ENCODE assay signal across 37 mouse cellular contexts in genomic region chr16:32805151-32805550, GRCm38 (mm10). TPM values are rescaled to one million over a fixed set of nuclear protein-coding genes. Genes with fewer than 3 reads are reported as not detected.
DNase-seq lines count a peak whose midpoint lies in the region; ATAC-seq and TF ChIP-seq lines count a peak whose summit lies in the region.
"Had no signal": no experiment of that assay in that cellular context is flagged by ENCODE, and none has a peak within 500 bp of the region (broad histone marks: within the 10 kb centered on the region; RNA-seq: fewer than 3 reads in every experiment).

No protein-coding gene starts in this region.

- 65% methylated on average over 7 of the region's 7 CpGs for WGBS in kidney, embryonic 15.5 days
- WGBS in lung, embryonic 14.5 days: 51% methylated on average over 7 of the region's 7 CpGs
- 39% methylated on average over 7 of the region's 7 CpGs for WGBS in lung, postnatal 0 days
- 63% methylated on average over 7 of the region's 7 CpGs for WGBS in intestine, embryonic 16.5 days

- H3K27ac ChIP-seq in kidney, embryonic 15.5 days: 0 out of 2 replicates have a peak overlapping the region, but pooled peaks have one; percentile 0
- H3K27ac ChIP-seq in lung, embryonic 14.5 days (ENCODE audit: low read depth): no peak overlapping the region
- no peak overlapping the region for H3K27ac ChIP-seq in lung, postnatal 0 days (ENCODE audit: low read length)
- H3K27ac ChIP-seq in left cerebral cortex, adult 2 months: no peak overlapping the region
- H3K27ac ChIP-seq in intestine, embryonic 16.5 days (ENCODE audit: low read length): no peak overlapping the region
- H3K27ac ChIP-seq: embryonic facial prominence, embryonic 13.5 days; forebrain, embryonic 13.5 days; hindbrain, postnatal 0 days; limb, embryonic 15.5 days; liver, embryonic 14.5 days; midbrain, embryonic 13.5 days had no signal

- DNase-seq in kidney, adult 18-20 months: no peak
- peak; percentile 72 for DNase-seq in lung, embryonic 14.5 days
- no peak for DNase-seq in lung, postnatal 25 days (ENCODE audit: low spot score)
- DNase-seq in lung, postnatal 0 days (ENCODE audit: low spot score): peak; percentile 69
- DNase-seq in left cerebral cortex, adult 2 months (ENCODE audit: extremely low spot score in 1 of 2, low spot score in 2 of 2): no peak
- no peak for DNase-seq in adrenal gland, adult 8-10 months
- DNase-seq: cerebellum, adult 11-12 months; cerebellum, postnatal 25 days; embryo, embryonic 11 days; heart, adult 11 months; heart, postnatal 10 days; left cerebral cortex, postnatal 4 days; spleen, adult 18-20 months had no signal

- H3K4me2 ChIP-seq in kidney, embryonic 15.5 days: no peak overlapping the region
- no peak overlapping the region for H3K4me2 ChIP-seq in lung, embryonic 14.5 days
- no peak overlapping the region for H3K4me2 ChIP-seq in lung, postnatal 0 days (replicated peaks; ENCODE audit: low read depth, low read length)
- H3K4me2 ChIP-seq in intestine, embryonic 16.5 days (ENCODE audit: low read depth, low read length): no peak overlapping the region
- H3K4me2 ChIP-seq: embryonic facial prominence, embryonic 13.5 days; forebrain, embryonic 13.5 days; heart, embryonic 12.5 days; limb, embryonic 15.5 days; midbrain, embryonic 13.5 days had no signal

- no peak for TF ChIP-seq CTCF in lung, embryonic 14.5 days (IDR thresholded peaks at IDR 0.05; ENCODE audit: low read depth)
- no peak for TF ChIP-seq CTCF in lung, postnatal 0 days (IDR thresholded peaks at IDR 0.05)
- TF ChIP-seq CTCF in left cerebral cortex, adult 2 months (IDR thresholded peaks at IDR 0.05): no peak

- intact Hi-C loops in left cerebral cortex, adult 2 months (cut with DNase I): no loop called here

- peaks cover 22% of the 10 kb centered on the region for H3K4me1 ChIP-seq in kidney, embryonic 15.5 days
- H3K4me1 ChIP-seq in lung, embryonic 14.5 days (ENCODE audit: insufficient read depth): peaks cover 18% of the 10 kb centered on the region; the same call in 1 of the 2 replicates
- no peaks in the 10 kb centered on the region; the same call in 1 of the 2 replicates for H3K4me1 ChIP-seq in lung, postnatal 0 days (ENCODE audit: insufficient read depth, low read depth, low read length)
- H3K4me1 ChIP-seq in intestine, embryonic 16.5 days (ENCODE audit: control insufficient read depth, insufficient read depth, low read length): peaks cover 16% of the 10 kb centered on the region; the same call in 1 of the 2 replicates

- no peaks in the 10 kb centered on the region for H3K9me3 ChIP-seq in kidney, embryonic 15.5 days (replicated peaks)
- H3K9me3 ChIP-seq in lung, embryonic 14.5 days (ENCODE audit: low read depth, low read length): no peaks in the 10 kb centered on the region
- no peaks in the 10 kb centered on the region for H3K9me3 ChIP-seq in lung, postnatal 0 days (ENCODE audit: low read length)
- no peaks in the 10 kb centered on the region for H3K9me3 ChIP-seq in intestine, embryonic 16.5 days (ENCODE audit: control insufficient read depth, low read length)
- H3K9me3 ChIP-seq: embryonic facial prominence, embryonic 13.5 days; forebrain, embryonic 13.5 days; heart, embryonic 12.5 days; limb, embryonic 15.5 days; midbrain, embryonic 13.5 days had no signal

- 0 out of 2 replicates have a peak, but pooled peaks have one; percentile 24 for ATAC-seq in kidney, embryonic 15.5 days (replicated peaks; ENCODE audit: low FRiP score)
- no peak for ATAC-seq in lung, embryonic 14.5 days (ENCODE audit: insufficient read depth)
- ATAC-seq in lung, postnatal 0 days: peak; percentile 43
- no peak for ATAC-seq in intestine, embryonic 16.5 days
- ATAC-seq: CD4-positive, CD25-positive, alpha-beta regulatory T cell, adult 4 months; forebrain, embryonic 13.5 days; hindbrain, postnatal 0 days; intestine, postnatal 0 days; midbrain, embryonic 13.5 days; Patski had no signal

- H3K9ac ChIP-seq in kidney, embryonic 15.5 days: no peak overlapping the region
- no peak overlapping the region for H3K9ac ChIP-seq in lung, embryonic 14.5 days
- H3K9ac ChIP-seq in lung, postnatal 0 days (replicated peaks; ENCODE audit: low read depth): no peak overlapping the region
- no peak overlapping the region for H3K9ac ChIP-seq in intestine, embryonic 16.5 days (ENCODE audit: low read depth, low read length)
- H3K9ac ChIP-seq: embryonic facial prominence, embryonic 13.5 days; forebrain, embryonic 13.5 days; heart, embryonic 12.5 days; limb, embryonic 15.5 days; liver, embryonic 14.5 days; midbrain, embryonic 13.5 days had no signal

- no peaks in the 10 kb centered on the region for H3K36me3 ChIP-seq in kidney, embryonic 15.5 days
- no peaks in the 10 kb centered on the region for H3K36me3 ChIP-seq in lung, embryonic 14.5 days (ENCODE audit: insufficient read depth)
- H3K36me3 ChIP-seq in lung, postnatal 0 days (ENCODE audit: insufficient read depth, low read length): no peaks in the 10 kb centered on the region
- no peaks in the 10 kb centered on the region for H3K36me3 ChIP-seq in intestine, embryonic 16.5 days (ENCODE audit: control insufficient read depth, insufficient read depth, low read length)
- H3K36me3 ChIP-seq: embryonic facial prominence, embryonic 13.5 days; heart, embryonic 12.5 days; limb, embryonic 15.5 days; midbrain, embryonic 13.5 days had no signal

- H3K27me3 ChIP-seq in kidney, embryonic 15.5 days: no peaks in the 10 kb centered on the region
- no peaks in the 10 kb centered on the region for H3K27me3 ChIP-seq in lung, embryonic 14.5 days (ENCODE audit: insufficient read depth, low read length)
- H3K27me3 ChIP-seq in lung, postnatal 0 days (replicated peaks; ENCODE audit: insufficient read depth, low read length): no peaks in the 10 kb centered on the region
- H3K27me3 ChIP-seq in intestine, embryonic 16.5 days (replicated peaks; ENCODE audit: control insufficient read depth, insufficient read depth, low read length): no peaks in the 10 kb centered on the region
- H3K27me3 ChIP-seq: embryonic facial prominence, embryonic 13.5 days; heart, embryonic 12.5 days; limb, embryonic 15.5 days; midbrain, embryonic 13.5 days; Patski had no signal

- H3K4me3 ChIP-seq in kidney, embryonic 15.5 days (replicated peaks): no peak overlapping the region
- no peak overlapping the region for H3K4me3 ChIP-seq in lung, embryonic 14.5 days (ENCODE audit: low read depth, low read length)
- no peak overlapping the region for H3K4me3 ChIP-seq in lung, postnatal 0 days (ENCODE audit: low read depth, low read length)
- no peak overlapping the region for H3K4me3 ChIP-seq in left cerebral cortex, adult 2 months
- H3K4me3 ChIP-seq in intestine, embryonic 16.5 days (ENCODE audit: low read length): no peak overlapping the region
- H3K4me3 ChIP-seq: embryonic facial prominence, embryonic 13.5 days; erythroblast, embryonic 14.5 days; forebrain, embryonic 13.5 days; heart, embryonic 12.5 days; limb, embryonic 15.5 days; midbrain, embryonic 13.5 days had no signal

- peak; percentile 40; the same call in 1 of the 2 replicates for TF ChIP-seq EP300 in lung, postnatal 0 days (IDR thresholded peaks at IDR 0.05)

RNA-seq across cellular contexts. Expression of gene Smbd1, which starts 5.1 kb away (rescaled TPM):
- not detected in 2 replicates for polyA plus RNA-seq in kidney, embryonic 15.5 days (2015; fragmentation: Nextera tagmentation; extraction: Ambion mirVana)
- polyA plus RNA-seq in lung, embryonic 14.5 days (2014; fragmentation: Nextera tagmentation; extraction: Ambion mirVana): not detected in 2 replicates
- polyA plus RNA-seq in lung, postnatal 0 days (2015; fragmentation: Nextera tagmentation; extraction: Ambion mirVana): 2.1 and 3.0 TPM in 2 replicates
- total RNA-seq in left cerebral cortex, adult 2 months (2021): not detected
- 0.95 and 2.1 TPM in 2 replicates for polyA plus RNA-seq in intestine, embryonic 16.5 days (2015; fragmentation: Nextera tagmentation; extraction: Ambion mirVana)
- total RNA-seq in adrenal gland, adult 8-10 months (2022): not detected
- total RNA-seq: adrenal gland, adult 18-20 months; adrenal gland, postnatal 4 days; gastrocnemius, adult 8-10 months; heart, postnatal 10 days; hindbrain, postnatal 0 days; layer of hippocampus, postnatal 10 days; left cerebral cortex, adult 8-10 months; left cerebral cortex, postnatal 4 days; megakaryocyte, adult 5-6 weeks had no signal
- polyA plus RNA-seq: CD4-positive, CD25-positive, alpha-beta regulatory T cell, adult 4 months; embryonic facial prominence, embryonic 13.5 days; erythroblast, embryonic 14.5 days; forebrain, embryonic 13.5 days; frontal cortex, adult 2 months; heart, embryonic 12.5 days; hindbrain, embryonic 11.5 days; hindbrain, postnatal 0 days; limb, embryonic 15.5 days; midbrain, embryonic 13.5 days; neural tube, embryonic 11.5 days; Patski; testis, adult 2 months; urinary bladder, adult 2 months had no signal

RNA-seq across cellular contexts. Expression of gene Muc20, which starts 7.9 kb away (rescaled TPM):
- polyA plus RNA-seq in kidney, embryonic 15.5 days (2015; fragmentation: Nextera tagmentation; extraction: Ambion mirVana): 4.4 and 4.6 TPM in 2 replicates
- polyA plus RNA-seq in lung, embryonic 14.5 days (2014; fragmentation: Nextera tagmentation; extraction: Ambion mirVana): not detected in 2 replicates
- polyA plus RNA-seq in lung, postnatal 0 days (2015; fragmentation: Nextera tagmentation; extraction: Ambion mirVana): 0.89 and 1.1 TPM in 2 replicates
- not detected for total RNA-seq in left cerebral cortex, adult 2 months (2021)
- 0.20 TPM in 1 of 2 replicates, not detected in the other for polyA plus RNA-seq in intestine, embryonic 16.5 days (2015; fragmentation: Nextera tagmentation; extraction: Ambion mirVana)
- total RNA-seq in adrenal gland, adult 8-10 months (2022): under 1 TPM in 1 of 4 experiments, not detected in 3; 0.19 TPM
- total RNA-seq: hindbrain, postnatal 0 days; layer of hippocampus, postnatal 10 days; left cerebral cortex, adult 8-10 months; left cerebral cortex, postnatal 4 days had no signal
- polyA plus RNA-seq: embryonic facial prominence, embryonic 13.5 days; forebrain, embryonic 13.5 days; frontal cortex, adult 2 months; hindbrain, embryonic 11.5 days; hindbrain, postnatal 0 days; intestine, postnatal 0 days; limb, embryonic 15.5 days; midbrain, embryonic 13.5 days; neural tube, embryonic 11.5 days had no signal

Comparison
In these comparisons a context has a peak if more than half of its experiments do, and no peak if none do; other contexts are left out.
1. ATAC-seq: peak in kidney, embryonic 15.5 days (single experiment) and lung, postnatal 0 days (single experiment); none in lung, embryonic 14.5 days (single experiment) and intestine, embryonic 16.5 days (single experiment).
2. DNase-seq: peak in lung, embryonic 14.5 days (single experiment) and lung, postnatal 0 days (single experiment); none in kidney, adult 18-20 months (single experiment), lung, postnatal 25 days (single experiment), left cerebral cortex, adult 2 months (0 of 2) and adrenal gland, adult 8-10 months (single experiment).